Mouse (Mus musculus) liver, embryonic 13.5 days (tissue): ENCODE measurements around the gene Polr3k. TPM values are rescaled to one million over a fixed set of nuclear protein-coding genes. Genes with fewer than 3 reads are reported as not detected.

Source experiments
- ATAC-seq: fragments of 200-750 bp; cut with Nextera tagmentation; 2 replicates; pipeline ENCODE4 v1.8.0; 2017; ENCODE audit warnings: low read depth, mild to moderate bottlenecking, moderate number of reproducible peaks, moderate library complexity
- DNase-seq: peaks from one replicate; pipeline ENCODE4 v3.0.0; 2022
- H3K27ac ChIP-seq: fragments of 300-500 bp; sonication (generic); 2 replicates; pipeline ENCODE4 v1.5.1; 2015; ENCODE audit warnings: moderate library complexity, mild to moderate bottlenecking, inconsistent platforms
- H3K27me3 ChIP-seq: fragments of 300-500 bp; sonication (generic); 2 replicates; pipeline ENCODE4 v1.6.1; 2015; ENCODE audit warnings: mild to moderate bottlenecking, inconsistent platforms
- H3K36me3 ChIP-seq: fragments of 300-500 bp; sonication (generic); 2 replicates; pipeline ENCODE4 v1.6.1; 2015; ENCODE audit warnings: mild to moderate bottlenecking, inconsistent platforms
- H3K4me1 ChIP-seq: fragments of 300-500 bp; sonication (generic); replicated peaks from 2 replicates; pipeline ENCODE4 v1.6.1; 2015; ENCODE audit warnings: inconsistent platforms
- H3K4me2 ChIP-seq: fragments of 300-500 bp; sonication (generic); 2 replicates; pipeline ENCODE4 v1.6.1; 2015; ENCODE audit warnings: inconsistent platforms, mild to moderate bottlenecking, moderate library complexity
- H3K4me3 ChIP-seq: fragments of 300-500 bp; sonication (generic); replicated peaks from 2 replicates; pipeline ENCODE4 v1.5.1; 2015; ENCODE audit warnings: mild to moderate bottlenecking, inconsistent platforms
- H3K9ac ChIP-seq: fragments of 300-500 bp; sonication (generic); 2 replicates; pipeline ENCODE4 v1.6.1; 2015; ENCODE audit warnings: mild to moderate bottlenecking, inconsistent platforms
- H3K9me3 ChIP-seq: fragments of 300-500 bp; sonication (generic); replicated peaks from 2 replicates; pipeline ENCODE4 v1.6.1; 2016; ENCODE audit warnings: inconsistent platforms
- WGBS: fragments of 180-500 bp; shearing (Covaris S2); methylation state at CpG from one replicate; pipeline ENCODE4 v1.1.7; 2015; ENCODE audit not compliant: insufficient replicate concordance; 5-methylcytosine and 5-hydroxymethylcytosine counted together
- polyA plus RNA-seq: library from polyadenylated mRNA; unstranded; fragments of >200 nt; fragmentation: Nextera tagmentation; extraction: Ambion mirVana; gene quantifications from 2 replicates; pipeline ENCODE4 v1.2.1, GENCODE M21; 2015

The Polr3k gene
- polyA plus RNA-seq, 1 experiment from 2014 or later = 41.2 TPM

DNA sequence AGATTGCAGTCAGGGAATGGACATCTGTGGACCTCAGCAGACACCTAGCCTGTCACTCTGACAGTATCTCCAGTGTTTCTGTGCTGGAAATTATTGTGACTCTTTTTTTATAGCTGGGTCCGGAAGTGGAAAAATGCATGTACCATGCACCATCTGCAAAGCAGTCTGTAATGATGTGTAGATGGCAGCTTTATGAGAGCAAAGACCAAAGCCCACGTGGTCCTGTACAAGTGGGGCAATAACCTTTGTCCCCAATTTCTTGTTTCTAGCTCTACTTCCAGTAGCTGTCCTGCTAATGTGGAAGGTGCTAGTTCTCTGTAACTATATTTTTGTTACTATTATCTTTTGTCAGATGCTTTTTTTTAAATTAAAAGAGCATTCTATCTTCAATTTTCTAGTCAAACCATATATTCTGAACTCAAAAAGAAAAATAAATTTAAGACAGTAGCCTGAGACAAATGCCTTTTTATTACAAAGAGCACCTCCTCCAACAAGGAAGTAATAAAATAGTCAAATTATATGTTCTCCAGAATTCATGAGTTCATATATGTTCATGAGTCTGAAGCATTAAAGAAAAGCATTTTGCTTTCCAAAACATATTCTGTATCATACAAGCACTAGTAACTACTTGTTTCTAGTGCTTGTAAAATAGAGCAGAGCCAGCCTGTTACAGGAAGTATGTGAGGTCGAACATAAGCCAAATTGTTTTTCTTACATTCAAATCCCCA lies 19.0 kb downstream of the Polr3k start:
- Histone ChIP-seq H3K36me3 (0 out of 2 replicates have a peak, but pooled peaks cover 2% of the 10 kb centered on the region), H3K4me2 (no peak overlapping the region), H3K9ac (no peak overlapping the region), H3K27ac (no peak overlapping the region), H3K27me3 (no peaks in the 10 kb centered on the region), H3K9me3 (no peaks in the 10 kb centered on the region), H3K4me1 (no peaks in the 10 kb centered on the region), H3K4me3 (no peak overlapping the region)
- ATAC-seq (no peak), DNase-seq (no peak)
- WGBS = 69% methylated on average over 3 of the region's 3 CpGs

DNA sequence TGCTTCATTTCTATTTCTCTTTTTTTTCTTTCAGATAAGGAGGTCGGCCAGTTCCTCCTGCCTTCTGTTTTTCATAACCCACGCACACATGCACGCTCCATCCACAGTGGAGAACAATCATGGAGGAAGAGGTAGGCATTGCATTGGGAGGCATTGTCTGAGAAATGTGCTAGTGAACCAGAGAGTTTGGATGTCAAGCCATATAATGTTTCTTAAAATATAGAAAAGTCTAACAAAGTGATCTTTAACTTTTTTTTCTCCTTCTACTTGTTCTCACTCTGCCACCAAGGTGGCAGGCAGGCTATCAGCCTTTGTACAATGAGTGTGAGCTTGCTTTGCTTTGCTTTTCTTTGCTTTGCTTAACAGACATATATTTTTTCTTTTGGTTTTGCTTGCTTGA lies 53.7 kb downstream of the Polr3k start:
- H3K27me3 ChIP-seq = no peaks in the 10 kb centered on the region
- no peak overlapping the region for H3K27ac ChIP-seq
- no peaks in the 10 kb centered on the region for H3K9me3 ChIP-seq
- 39% methylated on average over 3 of the region's 3 CpGs for WGBS
- no peak for DNase-seq
- no peak overlapping the region for H3K9ac ChIP-seq
- no peak overlapping the region for H3K4me2 ChIP-seq
- ATAC-seq = no peak
- H3K4me3 ChIP-seq = no peak overlapping the region
- no peaks in the 10 kb centered on the region for H3K36me3 ChIP-seq
- H3K4me1 ChIP-seq = no peaks in the 10 kb centered on the region

DNA sequence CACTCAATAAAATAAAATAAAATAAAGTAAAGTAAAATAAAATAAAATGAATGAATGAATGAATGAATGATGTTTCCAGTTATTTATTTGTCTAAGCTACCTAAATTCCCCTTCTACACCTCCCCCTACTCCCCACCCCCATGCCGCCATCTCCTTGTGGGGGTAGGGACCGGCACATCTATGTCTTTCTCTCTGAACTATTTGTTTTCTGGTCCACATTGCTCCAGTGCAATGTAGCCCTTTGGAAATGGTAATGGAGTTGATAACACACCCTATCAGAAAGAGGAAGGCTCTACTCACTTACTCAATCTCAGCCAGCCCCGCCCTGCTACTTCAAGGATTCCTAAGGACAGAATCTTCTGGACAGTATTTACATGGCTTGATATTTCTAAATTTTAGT lies 54.4 kb downstream of the Polr3k start:
- no peaks in the 10 kb centered on the region for H3K9me3 ChIP-seq
- ATAC-seq (peak; percentile 85), DNase-seq (no peak)
- H3K4me3 ChIP-seq = no peak overlapping the region
- H3K27me3 ChIP-seq = no peaks in the 10 kb centered on the region
- H3K27ac ChIP-seq = no peak overlapping the region
- H3K36me3 ChIP-seq = no peaks in the 10 kb centered on the region
- WGBS = 37% methylated on average over 3 of the region's 3 CpGs
- no peak overlapping the region for H3K9ac ChIP-seq
- no peak overlapping the region for H3K4me2 ChIP-seq
- no peaks in the 10 kb centered on the region for H3K4me1 ChIP-seq

Other genes starting within 250 kb of the Polr3k start
- not detected in 2 replicates for gene Gm29797, start 207.3 kb upstream of the Polr3k start, polyA plus RNA-seq
- 6.4 and 6.5 TPM in 2 replicates for gene Sox18, start 192.7 kb upstream of the Polr3k start, polyA plus RNA-seq
- gene Tcea2, start 184.0 kb upstream of the Polr3k start, polyA plus RNA-seq = 2.4 and 2.6 TPM in 2 replicates
- gene Rgs19, start 170.4 kb upstream of the Polr3k start, polyA plus RNA-seq = 17.7 and 19.9 TPM in 2 replicates
- not detected in 2 replicates for gene Lkaaear1, start 165.9 kb upstream of the Polr3k start, polyA plus RNA-seq
- gene Oprl1, start 149.3 kb upstream of the Polr3k start, polyA plus RNA-seq = 0.24 and 0.45 TPM in 2 replicates
- 0.12 TPM in 1 of 2 replicates, not detected in the other for gene Myt1, start 101.0 kb upstream of the Polr3k start, polyA plus RNA-seq
- 14.2 and 16.9 TPM in 2 replicates for gene Pcmtd2, start 26.5 kb upstream of the Polr3k start, polyA plus RNA-seq
- not detected in 2 replicates for gene Gm14496, start 126.8 kb downstream of the Polr3k start, polyA plus RNA-seq